Mouse (Mus musculus) hindbrain, embryonic 14.5 days (tissue): Measurements from ENCODE around the gene Tma7. TPM values are rescaled to one million over a fixed set of nuclear protein-coding genes. Genes with fewer than 3 reads are reported as not detected.

Experiments used
- ATAC-seq: fragments of 200-750 bp; cut with Nextera tagmentation; 2 replicates; pipeline ENCODE4 v1.8.0; 2017; ENCODE audit warnings: moderate number of reproducible peaks, mild to moderate bottlenecking, moderate TSS enrichment, moderate library complexity; ENCODE audit not compliant: low FRiP score
- DNase-seq: peaks from one replicate; pipeline ENCODE4 v3.0.0-alpha.2; 2015; ENCODE audit warnings: low spot score
- H3K27ac ChIP-seq: fragments of 300-500 bp; sonication (generic); 2 replicates; pipeline ENCODE4 v1.5.1; 2014; ENCODE audit warnings: mild to moderate bottlenecking, moderate library complexity
- H3K27me3 ChIP-seq: fragments of 300-500 bp; sonication (generic); 2 replicates; pipeline ENCODE4 v1.6.1; 2014; ENCODE audit warnings: mild to moderate bottlenecking, low read length, mixed read lengths; ENCODE audit not compliant: control insufficient read depth, insufficient read depth
- H3K36me3 ChIP-seq: fragments of 300-500 bp; sonication (generic); replicated peaks from 2 replicates; pipeline ENCODE4 v1.6.1; 2014; ENCODE audit not compliant: control insufficient read depth, insufficient read depth
- H3K4me1 ChIP-seq: fragments of 300-500 bp; sonication (generic); replicated peaks from 2 replicates; pipeline ENCODE4 v1.6.1; 2014; ENCODE audit warnings: antibody characterized with exemption, low read length, mixed read lengths; ENCODE audit not compliant: control insufficient read depth, insufficient read depth
- H3K4me2 ChIP-seq: fragments of 300-500 bp; sonication (generic); replicated peaks from 2 replicates; pipeline ENCODE4 v1.6.1; 2014; ENCODE audit warnings: mild to moderate bottlenecking, moderate library complexity
- H3K4me3 ChIP-seq: fragments of 300-500 bp; sonication (generic); replicated peaks from 2 replicates; pipeline ENCODE4 v1.5.1; 2014; ENCODE audit warnings: mild to moderate bottlenecking, low read length
- H3K9ac ChIP-seq: fragments of 300-500 bp; sonication (generic); 2 replicates; pipeline ENCODE4 v1.6.1; 2014
- H3K9me3 ChIP-seq: fragments of 300-500 bp; sonication (generic); 2 replicates; pipeline ENCODE4 v1.6.1; 2016; ENCODE audit warnings: low read length; ENCODE audit not compliant: control insufficient read depth
- WGBS: fragments of 180-500 bp; shearing (Covaris S2); extraction: QIAGEN DNeasy Blood & Tissue Kit; methylation state at CpG from one replicate; pipeline ENCODE4 v1.1.7; 2014; 5-methylcytosine and 5-hydroxymethylcytosine counted together
- polyA plus RNA-seq: library from polyadenylated mRNA; unstranded; fragments of >200 nt; fragmentation: Nextera tagmentation; extraction: Ambion mirVana; gene quantifications from 2 replicates; pipeline ENCODE4 v1.2.1, GENCODE M21; 2014

Gene Tma7
- polyA plus RNA-seq, 1 experiment from 2014 or later = 800 TPM

DNA sequence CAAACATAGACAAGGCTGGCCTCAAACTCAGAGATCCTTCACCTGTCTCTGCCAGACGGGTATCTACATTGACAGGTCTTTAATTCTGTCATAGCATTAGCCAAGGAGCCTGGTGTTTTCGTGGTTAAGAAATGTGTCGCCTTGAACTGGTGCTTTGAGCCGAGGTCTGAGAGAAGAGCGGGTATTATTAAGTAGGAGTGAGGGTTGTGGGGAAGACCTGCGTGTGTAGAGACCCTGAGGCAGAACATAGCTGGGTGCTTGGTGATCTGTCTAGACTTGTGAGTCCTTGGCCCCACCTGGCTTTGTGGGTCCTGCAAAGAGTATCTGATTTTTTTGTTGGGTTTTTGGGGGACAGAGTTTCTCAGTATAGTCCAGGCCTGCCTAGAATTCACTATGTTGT, 28.5 kb downstream of the Tma7 start:
- no peak for DNase-seq
- H3K4me1 ChIP-seq = peaks cover 10% of the 10 kb centered on the region
- 81% methylated on average over 6 of the region's 6 CpGs for WGBS
- H3K9me3 ChIP-seq = no peaks in the 10 kb centered on the region
- H3K36me3 ChIP-seq = peaks cover 32% of the 10 kb centered on the region
- H3K27me3 ChIP-seq = no peaks in the 10 kb centered on the region
- no peak overlapping the region for H3K9ac ChIP-seq
- ATAC-seq = no peak
- H3K27ac ChIP-seq = no peak overlapping the region
- H3K4me2 ChIP-seq = no peak overlapping the region
- H3K4me3 ChIP-seq = no peak overlapping the region

DNA sequence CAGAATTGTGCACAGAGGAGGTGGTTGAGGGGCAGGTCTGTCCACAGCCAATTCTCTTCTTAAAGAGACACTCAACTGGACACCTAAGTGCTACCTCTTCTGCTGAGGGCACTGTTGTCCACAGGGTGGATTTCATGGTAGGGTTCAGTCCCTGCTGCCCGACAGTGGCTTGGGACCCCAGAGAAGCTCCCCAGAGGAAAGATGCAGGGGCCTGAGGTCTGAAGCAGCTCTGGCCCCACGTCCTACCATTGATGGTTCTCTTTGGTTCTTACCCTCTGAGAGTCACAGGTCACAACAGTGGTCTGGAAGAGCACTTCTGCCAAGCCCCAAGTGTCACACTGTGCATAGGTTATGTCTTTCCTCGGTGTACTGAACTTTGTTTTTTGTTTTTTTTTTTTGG, 29.0 kb downstream of the Tma7 start:
- Histone ChIP-seq H3K4me1 (peaks cover 6% of the 10 kb centered on the region), H3K4me3 (no peak overlapping the region), H3K9ac (no peak overlapping the region), H3K4me2 (no peak overlapping the region), H3K9me3 (no peaks in the 10 kb centered on the region), H3K27ac (no peak overlapping the region), H3K27me3 (no peaks in the 10 kb centered on the region), H3K36me3 (peaks cover 27% of the 10 kb centered on the region)
- 87% methylated on average over 3 of the region's 3 CpGs for WGBS
- DNase-seq (no peak), ATAC-seq (no peak)

DNA sequence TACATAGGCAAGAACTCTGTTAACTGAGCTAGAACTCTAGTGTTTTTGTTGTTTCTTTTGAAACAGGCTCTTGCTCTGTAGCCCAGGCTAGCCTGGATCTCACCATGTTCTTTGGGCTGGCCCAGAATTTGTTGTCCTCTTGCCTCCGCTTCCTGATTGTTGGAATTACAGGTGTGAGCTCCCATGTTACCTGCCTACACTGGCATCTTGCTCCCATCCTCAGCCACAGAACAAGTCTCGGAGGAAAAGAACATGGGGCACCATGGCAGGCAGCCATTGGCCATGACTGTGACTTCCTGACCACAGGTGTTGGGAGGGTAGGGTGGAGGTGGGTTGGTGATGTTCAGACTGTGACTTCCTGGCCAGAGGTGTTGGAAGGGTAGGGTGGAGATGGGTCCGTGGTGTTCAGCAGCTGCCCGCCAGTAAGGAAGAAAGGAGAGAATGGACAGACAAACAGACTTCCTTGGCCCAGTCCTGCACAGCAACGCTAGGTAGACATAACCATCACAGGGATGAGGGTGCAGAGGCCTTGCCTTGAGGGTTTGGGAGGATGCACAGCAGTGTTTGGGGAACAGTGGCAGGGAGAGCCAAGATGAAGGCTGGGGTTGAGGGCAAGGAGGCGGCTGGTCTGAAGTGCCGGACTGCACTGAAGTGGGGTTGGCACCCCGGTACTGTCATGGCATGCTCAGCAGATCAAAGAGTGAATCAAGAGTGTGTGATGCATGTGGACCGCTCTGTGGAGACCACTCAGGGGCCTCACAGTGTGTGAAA, 29.7 kb downstream of the Tma7 start:
- Histone ChIP-seq H3K4me1 (peaks cover 6% of the 10 kb centered on the region), H3K27ac (no peak overlapping the region), H3K4me2 (no peak overlapping the region), H3K4me3 (no peak overlapping the region), H3K9ac (no peak overlapping the region), H3K36me3 (peaks cover 20% of the 10 kb centered on the region), H3K27me3 (no peaks in the 10 kb centered on the region), H3K9me3 (no peaks in the 10 kb centered on the region)
- ATAC-seq (no peak), DNase-seq (no peak)
- 87% methylated on average over 9 of the region's 9 CpGs for WGBS

DNA sequence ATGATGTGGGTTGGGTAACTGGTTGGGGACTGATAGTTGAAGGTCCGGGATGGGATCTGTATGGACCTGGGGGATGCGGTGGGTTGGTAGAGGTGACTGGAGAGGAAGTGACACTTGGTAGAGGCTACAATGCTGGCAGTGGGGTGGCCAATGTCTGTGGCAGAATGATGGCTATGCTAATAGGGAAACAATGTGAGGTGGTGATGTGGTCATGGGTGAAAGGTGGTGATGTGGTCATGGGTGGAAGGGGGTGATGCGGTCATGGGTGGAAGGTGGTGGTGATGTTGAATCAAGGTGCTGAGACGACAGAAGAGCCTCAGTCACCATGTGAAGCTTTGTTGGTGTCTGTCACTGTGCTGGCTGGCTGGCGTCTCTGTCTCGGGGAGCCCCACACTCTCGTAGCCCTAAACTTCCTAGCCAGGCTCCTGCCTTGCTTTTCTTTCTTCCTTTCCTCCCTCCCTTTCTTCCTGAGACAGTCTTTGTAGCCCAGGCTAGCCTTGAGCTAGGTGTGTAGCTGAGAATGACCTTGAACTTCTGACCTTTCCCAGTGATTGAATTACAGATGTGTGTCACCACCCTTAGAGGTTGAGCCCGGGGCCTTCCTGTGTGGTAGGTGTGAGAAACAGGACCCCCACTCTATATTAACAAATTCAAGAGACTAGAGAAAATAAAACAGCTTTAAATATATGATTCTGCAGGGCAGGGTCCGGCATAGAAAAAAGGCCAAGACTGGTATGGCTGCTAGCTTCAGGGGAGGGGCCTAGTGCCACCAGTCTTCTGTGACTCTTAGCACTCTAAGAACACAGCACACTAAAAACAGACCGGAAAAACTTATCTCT, 30.5 kb downstream of the Tma7 start:
- H3K9me3 ChIP-seq = no peaks in the 10 kb centered on the region
- H3K4me3 ChIP-seq = no peak overlapping the region
- ATAC-seq (no peak), DNase-seq (no peak)
- peaks cover 6% of the 10 kb centered on the region for H3K4me1 ChIP-seq
- no peak overlapping the region for H3K9ac ChIP-seq
- H3K36me3 ChIP-seq = peaks cover 13% of the 10 kb centered on the region
- H3K27me3 ChIP-seq = no peaks in the 10 kb centered on the region
- H3K4me2 ChIP-seq = no peak overlapping the region
- no peak overlapping the region for H3K27ac ChIP-seq
- 87% methylated on average over 10 of the region's 10 CpGs for WGBS

DNA sequence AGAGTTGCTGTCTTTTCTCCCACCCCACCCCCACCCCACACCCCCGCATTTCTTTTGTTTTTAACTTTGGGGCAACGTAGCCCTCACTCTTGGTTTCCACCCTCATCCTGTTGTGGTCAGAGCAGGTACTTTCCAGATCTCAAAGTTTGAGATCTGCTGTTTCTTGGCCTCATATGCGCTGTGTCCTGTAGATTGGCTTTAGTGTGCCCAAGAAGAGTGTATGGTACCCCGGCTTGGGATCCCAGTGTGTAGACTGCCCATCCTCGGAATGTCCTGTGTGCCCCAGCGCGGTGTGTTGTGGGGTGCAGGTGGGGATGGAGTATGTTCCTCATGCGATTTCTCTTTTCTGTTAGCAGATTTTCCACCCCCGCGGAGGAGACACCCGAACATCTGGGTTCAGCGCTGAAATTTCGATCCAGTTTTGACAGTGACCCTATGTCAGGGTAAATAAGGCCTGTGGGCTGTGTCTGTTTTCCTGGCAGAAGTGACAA, 31.3 kb downstream of the Tma7 start:
- no peak for DNase-seq
- no peaks in the 10 kb centered on the region for H3K27me3 ChIP-seq
- H3K27ac ChIP-seq = no peak overlapping the region
- ATAC-seq = no peak
- no peaks in the 10 kb centered on the region for H3K9me3 ChIP-seq
- H3K4me2 ChIP-seq = no peak overlapping the region
- no peak overlapping the region for H3K9ac ChIP-seq
- H3K4me3 ChIP-seq = no peak overlapping the region
- peaks cover 6% of the 10 kb centered on the region for H3K4me1 ChIP-seq
- H3K36me3 ChIP-seq = peaks cover 5% of the 10 kb centered on the region; the same call in 1 of the 2 replicates
- WGBS = 92% methylated on average over 13 of the region's 13 CpGs

DNA sequence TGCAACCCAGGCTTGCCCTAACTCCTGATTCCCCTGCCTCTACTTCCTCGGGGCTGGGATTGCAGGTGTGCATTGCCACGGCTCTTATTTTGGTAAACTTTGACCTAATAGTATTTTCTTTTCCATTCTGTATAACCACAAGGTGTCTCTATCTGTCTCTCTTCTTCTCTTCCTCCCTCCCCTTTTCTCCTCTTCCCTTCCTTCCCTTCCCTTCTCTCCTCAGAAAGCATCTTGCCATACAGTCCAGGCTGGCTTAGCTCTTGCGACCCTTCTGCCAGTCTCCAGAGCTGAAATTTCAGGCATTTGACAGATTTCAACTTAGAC, 31.8 kb downstream of the Tma7 start:
- H3K9me3 ChIP-seq = no peaks in the 10 kb centered on the region
- no peak for ATAC-seq
- 88% methylated on average over 3 of the region's 3 CpGs for WGBS

DNA sequence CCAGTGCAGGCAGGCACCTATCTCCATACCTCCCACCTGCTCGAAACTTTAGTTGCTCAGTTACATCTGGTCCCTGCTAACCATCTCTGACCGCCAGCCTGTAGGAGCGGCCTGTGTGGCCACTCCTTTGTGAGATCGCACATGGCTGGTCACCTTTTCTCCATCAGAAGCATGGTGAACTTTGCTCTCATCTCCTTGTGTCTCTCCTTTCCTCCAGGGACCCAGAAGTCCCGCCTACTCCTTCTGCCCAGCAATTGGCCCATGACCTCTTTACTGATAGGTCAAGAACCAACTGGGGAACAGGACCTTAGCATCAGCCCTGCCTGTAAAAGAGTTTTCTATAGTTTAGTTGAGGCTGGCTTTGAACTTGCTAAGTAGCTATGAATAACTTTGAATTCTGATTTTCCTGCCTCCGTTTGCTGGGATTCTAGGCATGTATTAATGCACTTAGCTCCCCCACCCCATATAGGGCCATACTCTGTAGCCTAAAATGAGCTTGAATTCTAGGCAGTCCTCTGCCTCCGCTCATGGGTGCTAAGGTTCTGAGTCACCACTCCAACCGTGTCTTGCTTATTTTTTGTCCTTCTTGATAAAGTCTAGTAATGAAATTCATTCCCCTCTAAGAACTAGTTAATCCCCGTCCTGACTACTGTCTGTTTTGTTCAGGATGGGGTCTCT, 32.3 kb downstream of the Tma7 start:
- H3K9me3 ChIP-seq = no peaks in the 10 kb centered on the region
- H3K9ac ChIP-seq = no peak overlapping the region
- DNase-seq (no peak), ATAC-seq (no peak)
- no peak overlapping the region for H3K4me2 ChIP-seq
- H3K27ac ChIP-seq = no peak overlapping the region
- peaks cover 2% of the 10 kb centered on the region for H3K4me1 ChIP-seq
- 0 out of 2 replicates have a peak, but pooled peaks cover 4% of the 10 kb centered on the region for H3K36me3 ChIP-seq
- H3K4me3 ChIP-seq = no peak overlapping the region
- WGBS = 88% methylated on average over 9 of the region's 9 CpGs
- no peaks in the 10 kb centered on the region for H3K27me3 ChIP-seq

More for the DNA sequence above, 31.8 kb downstream of the Tma7 start:
- H3K9ac ChIP-seq = no peak overlapping the region
- H3K4me1 ChIP-seq = peaks cover 6% of the 10 kb centered on the region
- DNase-seq = no peak
- H3K27me3 ChIP-seq = no peaks in the 10 kb centered on the region
- H3K4me3 ChIP-seq = no peak overlapping the region
- no peak overlapping the region for H3K4me2 ChIP-seq
- 0 out of 2 replicates have a peak, but pooled peaks cover 4% of the 10 kb centered on the region for H3K36me3 ChIP-seq
- H3K27ac ChIP-seq = no peak overlapping the region

- H3K27me3 ChIP-seq = no peaks in the 10 kb centered on the region
- no peak overlapping the region for H3K4me2 ChIP-seq
- H3K9me3 ChIP-seq = no peaks in the 10 kb centered on the region
- DNase-seq (no peak), ATAC-seq (no peak)
- no peak overlapping the region for H3K9ac ChIP-seq
- no peak overlapping the region for H3K4me3 ChIP-seq
- no peak overlapping the region for H3K27ac ChIP-seq
- H3K36me3 ChIP-seq = 0 out of 2 replicates have a peak, but pooled peaks cover 4% of the 10 kb centered on the region
- WGBS = 84% methylated on average over 7 of the region's 7 CpGs
- H3K4me1 ChIP-seq = no peaks in the 10 kb centered on the region
Measured at GRCm38 (mm10) chr9:109049316-109049715, 33.1 kb downstream of the Tma7 start.

DNA sequence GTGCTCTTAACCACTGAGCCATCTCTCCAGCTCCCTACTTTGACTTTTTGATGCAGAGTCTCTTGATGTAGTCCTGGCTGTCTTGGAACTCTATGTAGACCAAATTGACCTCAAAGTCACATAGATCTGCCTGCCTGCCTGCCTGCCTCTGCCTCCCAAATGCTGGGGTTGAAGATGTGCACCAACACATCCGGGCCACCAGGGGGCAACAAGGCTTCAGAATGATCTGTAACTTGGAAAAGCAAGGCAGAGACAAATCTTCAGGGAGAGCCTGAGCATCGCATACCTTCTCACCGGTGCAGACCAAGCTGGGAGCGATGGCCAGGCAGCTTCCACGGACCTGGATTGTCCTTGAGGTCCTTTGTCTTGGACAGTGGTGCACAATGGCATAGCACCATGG, 36.1 kb downstream of the Tma7 start:
- H3K4me2 ChIP-seq = no peak overlapping the region
- 32% methylated on average over 5 of the region's 5 CpGs for WGBS
- H3K27me3 ChIP-seq = no peaks in the 10 kb centered on the region
- H3K4me1 ChIP-seq = no peaks in the 10 kb centered on the region
- DNase-seq (no peak), ATAC-seq (no peak)
- no peak overlapping the region for H3K9ac ChIP-seq
- H3K36me3 ChIP-seq = 0 out of 2 replicates have a peak, but pooled peaks cover under 1% of the 10 kb centered on the region
- H3K4me3 ChIP-seq = no peak overlapping the region
- no peak overlapping the region for H3K27ac ChIP-seq
- no peaks in the 10 kb centered on the region for H3K9me3 ChIP-seq
